Mouse (Mus musculus) urinary bladder, adult 18-20 months (tissue): ENCODE data around the gene Tbrg4.
"Not testable (repeated sequence)": the region's sequence is repeated elsewhere in the genome, so short reads cannot be mapped to it uniquely, and the experiment has no call there.

Experiments used
- DNase-seq, 2 experiments: peaks; one replicate each; pipeline ENCODE4 v3.0.0; 2022; ENCODE audit warnings: low spot score in 2 of 2, mixed read lengths in 2 of 2

Tbrg4 gene

DNA sequence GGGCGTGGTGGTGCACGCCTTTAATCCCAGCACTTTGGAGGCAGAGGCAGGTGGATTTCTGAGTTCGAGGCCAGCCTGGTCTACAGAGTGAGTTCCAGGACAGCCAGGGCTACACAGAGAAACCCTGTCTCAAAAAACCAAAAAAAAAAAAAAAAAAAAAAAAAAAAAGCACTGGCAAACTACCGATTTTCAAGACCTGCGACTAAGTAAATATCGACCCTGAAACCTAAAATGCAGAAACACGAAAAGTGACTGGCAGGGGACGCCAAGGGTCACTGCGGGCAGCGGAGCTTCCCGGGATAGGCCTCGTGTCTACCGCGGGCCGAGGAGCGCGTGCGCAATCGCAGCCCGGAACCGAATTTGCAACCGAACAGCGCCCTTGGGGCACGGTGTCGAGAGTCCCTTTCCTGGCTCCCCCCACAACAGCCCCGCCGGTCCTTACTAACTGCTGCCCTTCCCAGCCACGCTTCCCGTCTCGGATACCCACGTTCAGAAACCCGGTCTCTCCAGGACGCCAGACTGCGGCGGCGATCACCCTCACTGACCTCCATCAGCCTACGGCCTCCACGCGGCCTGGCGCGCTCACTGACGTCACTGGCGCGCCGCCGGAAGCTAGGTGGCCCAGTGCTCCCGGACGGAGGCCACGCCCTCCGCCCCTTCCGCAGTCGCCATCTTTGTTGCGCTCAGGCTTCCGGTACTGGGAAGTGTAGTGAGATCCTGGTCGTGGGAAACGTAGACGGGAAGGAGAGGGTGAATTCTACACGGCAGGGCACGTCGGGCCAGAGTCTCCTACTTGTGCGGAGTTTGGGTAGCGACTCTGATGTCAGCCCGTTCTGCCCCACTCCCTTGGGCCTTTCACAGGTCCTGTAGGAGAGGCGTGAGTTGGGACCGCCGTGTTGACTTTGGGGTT lies at the start of gene Tbrg4:
Tbrg4 (minus strand) TSS at position 590 of the 910 bp plus-strand sequence.
- DNase-seq, result peak; percentile 87 to 88

DNA sequence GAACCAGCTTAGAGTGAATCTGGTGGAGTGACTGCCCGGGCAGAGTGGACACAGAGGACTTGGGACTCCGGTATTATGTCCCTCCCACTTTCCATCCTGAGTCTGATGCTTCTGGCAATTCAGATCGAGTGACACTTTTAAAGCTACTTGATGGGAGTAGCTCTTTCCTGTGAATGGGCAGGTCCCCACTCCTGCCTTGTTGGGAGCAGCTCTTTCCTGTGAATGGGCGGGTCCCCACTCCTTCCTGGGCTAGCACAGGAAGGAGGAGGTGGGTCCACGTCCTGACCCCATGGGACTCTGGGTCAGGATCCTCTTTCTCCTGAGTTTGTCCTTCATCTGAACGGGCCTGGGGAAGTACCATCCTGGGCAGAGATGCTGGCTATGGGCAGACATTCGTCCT lies 49.5 kb upstream of the Tbrg4 start:
- no peak for DNase-seq

DNA sequence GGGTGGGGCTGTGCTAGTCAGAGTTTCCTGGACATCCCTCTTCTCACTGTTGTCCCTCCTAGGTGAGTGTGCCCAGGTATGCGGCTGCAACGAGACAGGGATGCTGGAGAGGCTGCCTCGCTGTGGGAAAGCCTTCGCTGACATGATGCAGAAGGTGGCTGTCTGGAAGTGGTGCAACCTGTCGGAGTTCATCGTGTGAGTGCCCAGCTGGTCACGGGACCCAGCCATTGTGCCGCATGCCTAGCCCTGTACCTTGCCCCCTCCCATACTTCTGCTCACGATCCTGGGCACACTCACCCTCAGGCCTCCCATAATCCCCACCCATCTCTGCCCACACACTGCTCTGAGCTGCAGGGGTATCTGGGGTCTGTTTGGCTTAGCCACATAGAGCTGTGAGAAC lies 48.8 kb upstream of the Tbrg4 start:
- no peak for DNase-seq

DNA sequence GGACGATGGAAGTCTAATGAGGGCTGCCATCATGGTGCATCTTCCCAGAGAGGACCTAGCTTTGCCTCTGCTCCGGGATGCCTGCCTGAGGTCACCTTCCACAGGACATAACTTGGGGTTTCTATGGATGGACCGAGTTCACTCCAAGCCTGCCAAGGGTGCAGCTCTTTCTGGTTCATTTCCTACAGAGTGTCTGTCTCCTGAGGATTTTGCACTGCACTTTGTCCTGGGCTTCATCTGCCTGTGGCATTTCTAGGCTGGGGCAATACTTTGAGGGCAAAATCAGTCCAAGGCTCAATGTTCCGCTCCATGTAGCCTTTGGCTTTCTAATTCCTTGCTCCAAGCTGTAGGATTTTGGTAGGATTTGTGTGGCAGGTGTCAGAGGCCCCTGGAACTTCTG lies 45.0 kb upstream of the Tbrg4 start:
- DNase-seq, result no peak

DNA sequence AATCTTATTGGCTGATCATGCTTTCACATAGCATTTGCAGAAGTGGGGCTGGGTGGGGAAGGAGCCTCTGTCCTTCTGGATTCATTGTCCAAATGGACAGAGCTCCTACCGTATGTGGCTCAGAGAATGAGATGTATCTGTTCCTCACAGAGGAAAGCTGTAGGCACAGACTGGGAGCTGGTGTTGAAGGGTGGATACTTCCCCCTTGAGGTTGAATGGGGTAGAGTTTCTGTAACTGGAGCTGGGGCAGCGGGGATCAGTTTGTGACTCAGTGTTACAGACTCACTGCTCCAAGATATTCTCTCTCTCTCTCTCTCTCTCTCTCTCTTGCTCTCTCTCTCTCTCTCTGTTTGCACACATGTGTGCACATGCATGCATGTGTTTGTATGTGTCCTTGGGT lies 44.2 kb upstream of the Tbrg4 start:
- no peak for DNase-seq

DNA sequence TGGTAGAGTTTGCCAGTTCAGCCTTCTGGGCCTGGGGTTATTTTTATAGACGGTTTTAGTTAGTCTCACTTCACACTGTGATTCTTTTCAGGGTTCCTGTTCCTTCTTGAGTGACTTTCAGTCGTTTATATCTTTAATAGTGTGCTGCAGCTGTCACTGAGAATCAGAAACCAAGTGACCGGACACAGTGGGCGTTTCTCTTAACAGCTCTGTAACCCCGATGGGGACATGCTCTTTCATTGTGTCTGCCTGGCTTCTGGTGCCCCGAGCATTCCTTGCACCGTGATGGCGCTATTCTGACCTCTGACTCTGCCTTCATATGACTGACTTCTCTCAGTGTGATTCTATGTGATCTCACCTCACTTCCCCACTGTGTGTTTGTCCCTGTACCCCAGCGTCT lies 43.2 kb upstream of the Tbrg4 start:
- DNase-seq, result no peak

DNA sequence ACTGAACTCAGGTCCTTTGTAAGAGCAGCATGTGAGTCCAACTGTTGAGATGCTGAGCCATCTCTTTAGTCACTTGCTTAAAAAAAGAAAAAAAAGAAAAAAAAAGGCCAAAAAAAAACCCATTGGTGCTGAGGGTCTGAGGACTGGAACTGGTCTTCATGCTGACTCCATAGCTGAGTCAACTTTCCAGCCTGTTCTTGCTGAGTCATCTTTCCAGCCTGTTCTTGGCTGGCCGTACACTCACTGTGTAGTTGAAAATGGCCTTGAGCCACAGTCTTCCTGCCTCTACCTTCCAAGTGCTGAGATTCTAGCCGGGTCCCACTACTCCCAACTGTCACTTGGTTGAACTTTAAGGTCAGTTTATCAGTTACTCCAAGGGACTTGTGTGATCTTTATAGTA lies 40.8 kb upstream of the Tbrg4 start:
- no peak for DNase-seq

DNA sequence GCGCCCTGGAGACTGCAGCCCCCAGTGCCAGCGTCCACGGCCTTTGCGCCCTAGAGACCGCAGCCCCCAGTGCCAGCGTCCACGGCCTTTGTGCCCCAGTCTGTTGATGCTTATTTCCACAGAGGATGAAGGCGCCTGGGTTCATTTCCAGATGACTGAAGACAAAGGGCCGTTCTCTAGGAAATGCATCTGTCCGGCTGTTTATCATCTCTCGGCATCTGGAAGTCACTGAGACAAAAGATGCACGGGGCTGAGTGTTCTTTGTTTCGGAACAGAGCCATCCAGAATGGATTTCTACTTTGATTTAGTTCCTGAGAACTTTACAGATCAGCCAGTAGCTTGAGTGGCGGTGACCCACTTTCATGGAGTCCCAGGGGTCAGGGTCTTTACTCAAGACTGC lies 35.3 kb upstream of the Tbrg4 start:
- no peak for DNase-seq

DNA sequence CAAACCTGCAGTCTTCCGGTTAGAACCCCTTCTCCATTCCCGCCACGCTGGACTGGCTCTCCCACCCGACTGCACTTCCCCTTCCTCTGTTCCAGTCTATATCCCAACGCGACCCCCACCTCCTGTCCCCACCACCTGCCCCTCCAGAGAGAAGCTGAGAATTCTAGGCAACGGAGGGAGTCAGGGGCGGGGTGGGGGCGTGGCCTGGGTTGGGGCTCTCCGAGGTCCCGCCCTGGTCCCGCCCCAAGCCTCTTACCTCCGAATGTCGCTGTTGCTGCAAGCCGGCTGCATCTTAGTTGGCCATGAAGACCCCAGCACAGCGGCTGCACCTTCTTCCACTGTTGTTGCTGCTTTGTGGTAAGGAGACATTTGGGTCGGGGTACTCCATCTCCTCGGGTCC lies 32.4 kb upstream of the Tbrg4 start, which contains the start of gene Ramp3:
Ramp3 (plus strand) TSS at position 251 of the 400 bp plus-strand sequence.
- no peak for DNase-seq

DNA sequence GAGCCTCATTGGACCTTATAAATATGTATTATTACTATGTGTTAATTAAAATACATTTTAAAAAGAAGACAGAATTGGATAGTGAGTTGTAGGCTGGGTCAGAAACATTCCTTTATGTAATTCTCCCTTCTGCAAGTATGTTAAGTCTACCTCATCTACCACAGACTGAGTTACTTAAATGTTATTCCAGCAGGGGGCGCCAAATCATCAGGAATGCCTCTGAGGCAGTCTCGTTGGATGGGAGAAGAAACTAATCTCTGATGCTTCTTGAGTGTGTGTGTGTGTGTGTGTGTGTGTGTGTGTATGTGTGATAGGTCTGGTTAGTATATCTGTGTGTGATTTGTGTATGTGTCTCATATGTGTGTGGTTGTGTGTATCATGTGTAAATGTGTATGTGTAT lies 29.0 kb upstream of the Tbrg4 start:
- peak; percentile 25 to 57 for DNase-seq

DNA sequence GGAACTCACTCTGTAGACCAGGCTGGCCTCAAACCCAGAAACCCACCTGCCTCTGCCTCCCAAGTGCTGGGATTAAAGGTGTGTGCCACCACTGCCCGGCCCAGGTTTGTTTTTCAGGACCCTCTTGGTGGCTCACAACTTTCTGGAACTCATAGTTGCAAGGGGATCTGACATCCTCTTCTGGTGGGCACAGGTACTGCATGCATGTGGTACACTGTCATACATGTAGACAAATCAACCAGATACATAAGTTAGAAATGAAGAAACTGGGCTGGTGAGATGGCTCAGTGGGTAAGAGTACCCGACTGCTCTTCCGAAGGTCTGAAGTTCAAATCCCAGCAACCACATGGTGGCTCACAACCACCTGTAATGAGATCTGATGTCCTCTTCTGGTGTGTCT lies 27.1 kb upstream of the Tbrg4 start:
- DNase-seq, result not testable (repeated sequence)

DNA sequence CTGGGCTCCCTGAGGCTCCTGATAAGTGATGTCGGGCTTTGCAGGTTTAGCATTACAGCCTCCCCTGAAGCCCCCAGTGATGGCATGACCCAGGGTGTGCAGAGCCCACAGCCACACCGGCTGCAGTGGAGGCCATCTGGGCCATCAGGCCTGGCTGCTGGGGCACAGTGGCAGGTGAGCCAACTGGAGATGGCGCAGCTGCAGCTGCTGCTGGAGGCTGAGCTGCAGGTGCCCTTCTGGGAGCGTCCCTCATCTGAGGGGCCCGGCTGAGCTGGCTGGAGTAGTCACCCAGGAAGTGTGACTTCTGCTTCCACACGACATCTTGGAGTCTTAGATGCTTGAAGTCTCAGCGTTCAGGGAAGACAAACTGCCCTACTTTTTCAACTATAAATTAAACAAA lies 24.7 kb upstream of the Tbrg4 start:
- no peak for DNase-seq

DNA sequence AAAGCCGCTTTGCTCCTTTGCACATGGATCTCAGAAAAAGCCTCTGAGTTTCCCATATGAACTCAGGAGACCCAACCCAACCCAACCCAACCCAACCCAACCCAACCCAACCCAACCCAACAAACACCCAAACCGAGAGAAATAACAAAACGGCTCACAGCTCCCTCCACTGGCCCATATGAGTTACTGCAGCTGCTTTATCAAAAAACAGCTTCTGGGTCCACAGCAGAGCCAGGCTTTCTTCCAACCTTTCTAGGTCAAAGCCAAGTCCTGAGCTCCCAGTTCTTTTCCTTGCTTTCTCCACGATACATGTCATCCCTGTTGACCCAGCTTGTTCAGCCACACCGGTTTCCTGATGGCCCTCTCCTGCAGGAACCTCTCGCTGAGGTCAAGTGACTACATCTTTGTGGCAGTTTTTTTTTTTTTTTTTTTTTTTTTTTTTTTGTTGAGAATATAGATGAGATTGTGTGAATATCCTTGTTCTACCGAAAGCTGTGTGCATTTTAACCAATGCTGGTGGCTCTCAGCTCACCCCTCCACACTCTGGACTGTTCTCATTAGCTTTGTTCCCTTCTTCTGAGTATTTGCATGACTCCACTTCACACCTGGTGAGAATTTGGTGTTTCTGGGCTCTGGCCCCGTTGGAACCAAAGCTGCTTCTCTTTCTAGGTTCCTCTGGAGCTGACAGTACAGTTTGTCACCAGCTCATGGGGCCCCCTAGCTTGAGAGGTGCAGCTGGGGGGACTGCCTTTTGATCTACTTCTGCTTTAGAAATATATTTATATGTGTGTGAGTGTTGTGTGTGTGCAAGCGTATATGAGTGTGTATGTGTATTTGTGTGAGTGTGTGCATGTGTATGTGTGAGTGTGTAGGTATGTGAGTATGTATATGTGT lies 22.2 kb upstream of the Tbrg4 start:
- DNase-seq, result no peak

DNA sequence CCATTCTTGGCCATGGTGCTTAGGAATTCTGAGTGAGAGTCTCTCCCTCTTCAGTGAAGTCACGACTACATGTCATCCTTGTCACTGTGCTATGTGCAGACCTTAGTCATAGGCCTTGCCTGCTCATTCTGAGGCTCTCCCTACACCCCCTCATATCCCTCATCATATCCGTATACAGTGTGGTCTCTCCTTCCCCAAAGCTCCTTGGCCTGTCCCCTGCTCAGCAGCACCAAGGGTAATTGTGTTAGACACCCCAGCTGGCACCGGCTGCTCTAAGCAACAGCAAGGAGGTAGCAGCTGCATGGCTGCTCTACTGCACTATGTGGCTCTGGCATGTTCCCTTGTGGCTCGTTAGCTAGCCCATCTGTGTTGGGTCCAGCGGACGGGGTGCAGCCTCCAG lies 18.7 kb upstream of the Tbrg4 start:
- DNase-seq, result no peak

DNA sequence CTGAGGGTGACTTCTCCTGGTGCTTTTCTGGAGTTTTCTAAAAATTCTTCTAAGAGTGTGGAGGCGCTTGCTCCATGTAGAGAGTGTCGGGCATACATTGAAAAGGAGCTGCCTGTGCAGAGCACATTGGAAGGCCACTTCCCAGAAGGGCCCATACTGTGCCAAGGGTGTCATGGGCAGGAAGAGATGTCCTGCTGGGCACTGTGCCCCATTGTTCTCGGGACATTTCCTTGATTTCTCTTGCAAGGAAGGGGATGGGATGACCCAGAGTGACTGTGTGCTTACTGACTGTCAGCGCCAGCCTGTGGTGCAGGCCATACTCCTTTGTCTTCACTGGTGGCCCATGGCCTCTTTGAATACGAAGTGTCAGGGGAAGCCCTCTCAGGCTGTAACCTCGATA lies 13.2 kb upstream of the Tbrg4 start:
- DNase-seq, result no peak

DNA sequence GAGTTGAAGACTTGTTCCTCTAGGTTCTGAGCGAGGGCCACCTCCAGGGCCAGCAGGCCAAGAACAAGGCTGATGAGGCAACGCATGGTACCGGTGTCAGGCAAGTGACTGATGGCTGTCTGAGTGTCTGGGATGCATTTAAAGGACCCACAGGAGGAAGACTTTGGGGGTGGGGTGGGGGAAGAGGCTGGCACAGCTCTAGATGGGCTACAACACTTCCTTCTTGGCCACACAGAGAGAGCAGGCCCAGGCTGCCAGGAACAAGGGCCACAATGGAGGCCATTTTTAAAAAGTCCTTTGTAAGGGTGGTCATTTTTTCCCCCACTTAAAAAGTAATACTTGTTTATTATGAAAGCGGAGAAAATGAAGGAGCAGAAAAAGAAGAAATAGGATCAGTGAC lies 12.7 kb upstream of the Tbrg4 start, which contains the start of gene Wap:
Wap (minus strand) TSS at position 101 of the 400 bp plus-strand sequence.
- no peak for DNase-seq

DNA sequence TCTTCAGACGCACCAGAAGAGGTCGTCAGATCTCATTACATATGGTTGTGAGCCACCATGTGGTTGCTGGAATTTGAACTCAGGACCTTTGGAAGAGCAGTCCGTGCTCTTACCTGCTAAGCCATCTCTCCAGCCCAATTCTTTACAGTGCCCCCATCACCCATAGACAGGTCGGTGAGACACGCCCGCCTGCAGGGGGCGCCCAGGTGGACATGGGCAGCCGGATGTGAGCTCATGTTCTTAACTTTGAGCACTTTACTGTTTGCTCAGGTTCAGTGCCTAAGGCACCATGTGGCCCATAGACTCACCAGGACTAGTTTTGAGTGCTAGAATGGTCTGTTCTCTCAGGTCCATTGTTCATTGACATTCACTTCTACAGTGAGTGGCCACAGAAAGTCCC lies 10.3 kb upstream of the Tbrg4 start:
- no peak for DNase-seq

DNA sequence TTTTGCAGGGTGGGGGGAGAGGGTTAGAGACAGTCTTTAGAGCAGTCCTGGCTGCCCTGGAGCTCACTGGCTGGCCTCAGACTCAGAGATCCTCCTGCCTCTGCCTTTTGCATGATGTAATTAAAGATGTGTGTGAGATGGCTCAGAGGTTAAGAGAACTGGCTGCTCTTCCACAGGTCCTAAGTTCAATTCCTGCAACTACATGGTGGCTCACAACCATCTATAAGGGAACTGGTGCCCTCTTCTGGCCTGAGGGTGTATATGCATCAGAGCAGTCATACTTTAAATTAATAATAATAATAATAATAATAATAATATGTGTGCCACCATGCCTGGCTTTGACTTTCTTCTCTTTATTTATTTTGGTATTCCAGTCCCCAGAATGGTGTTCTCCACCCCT lies 3.8 kb upstream of the Tbrg4 start:
- DNase-seq, result no peak

DNA sequence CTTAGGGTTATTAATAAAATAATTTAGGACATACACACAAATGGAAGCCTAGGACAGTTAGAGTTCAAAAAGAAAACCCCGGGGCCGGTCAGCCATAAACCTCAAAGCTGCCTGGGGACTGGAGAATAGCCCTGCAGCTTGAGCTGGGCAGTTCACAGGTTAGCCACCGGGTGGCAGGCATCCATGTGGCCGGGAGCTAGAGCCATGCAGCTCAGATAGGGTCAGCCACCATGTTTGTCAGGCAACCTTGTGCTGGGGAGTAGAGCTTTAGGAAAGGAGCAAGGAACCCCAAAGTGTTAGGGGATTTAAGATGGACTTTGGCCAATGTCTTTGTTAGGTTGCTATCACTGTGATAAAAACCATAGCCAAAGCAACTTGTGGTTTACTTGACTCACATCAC lies 2.7 kb upstream of the Tbrg4 start:
- DNase-seq, result no peak

DNA sequence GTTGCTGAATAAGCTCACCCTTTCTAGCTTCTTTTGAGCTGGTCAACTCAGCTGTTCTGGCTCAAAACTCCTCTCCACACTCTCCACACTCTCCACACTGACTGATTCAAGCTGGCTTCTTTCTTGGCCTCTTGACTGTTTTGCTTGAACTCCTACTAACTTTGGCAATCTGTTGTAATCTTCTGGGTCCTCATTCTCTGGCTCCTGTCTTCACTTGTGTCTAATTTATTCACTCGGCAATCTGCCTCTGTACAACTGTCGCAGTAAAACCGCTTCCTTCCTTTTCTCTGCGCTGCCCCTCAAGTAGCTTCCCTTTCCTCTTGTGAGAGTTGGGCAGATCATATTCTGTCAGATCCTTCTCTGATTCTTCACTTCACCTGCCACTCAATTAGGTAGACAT lies 1.9 kb upstream of the Tbrg4 start:
- no peak for DNase-seq

DNA sequence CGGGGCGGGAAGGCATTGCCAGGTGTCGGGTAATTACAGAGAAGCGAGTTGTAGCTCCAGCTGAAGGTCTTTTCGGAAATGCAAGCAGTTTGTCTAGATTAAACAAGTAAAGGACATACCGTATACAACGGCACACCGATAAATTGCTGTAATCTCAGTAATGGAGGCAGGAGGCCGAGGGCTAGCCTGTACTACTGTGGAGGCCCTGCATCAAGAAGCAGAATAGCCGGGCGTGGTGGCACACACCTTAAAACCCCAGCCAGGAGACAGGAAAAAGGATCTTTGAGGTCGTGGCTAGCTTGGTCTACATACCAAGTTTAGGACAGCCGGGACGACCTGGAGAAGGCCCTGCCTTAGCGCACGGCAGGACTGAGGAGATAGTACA lies 513 bp upstream of the Tbrg4 start:
- DNase-seq, result no peak

DNA sequence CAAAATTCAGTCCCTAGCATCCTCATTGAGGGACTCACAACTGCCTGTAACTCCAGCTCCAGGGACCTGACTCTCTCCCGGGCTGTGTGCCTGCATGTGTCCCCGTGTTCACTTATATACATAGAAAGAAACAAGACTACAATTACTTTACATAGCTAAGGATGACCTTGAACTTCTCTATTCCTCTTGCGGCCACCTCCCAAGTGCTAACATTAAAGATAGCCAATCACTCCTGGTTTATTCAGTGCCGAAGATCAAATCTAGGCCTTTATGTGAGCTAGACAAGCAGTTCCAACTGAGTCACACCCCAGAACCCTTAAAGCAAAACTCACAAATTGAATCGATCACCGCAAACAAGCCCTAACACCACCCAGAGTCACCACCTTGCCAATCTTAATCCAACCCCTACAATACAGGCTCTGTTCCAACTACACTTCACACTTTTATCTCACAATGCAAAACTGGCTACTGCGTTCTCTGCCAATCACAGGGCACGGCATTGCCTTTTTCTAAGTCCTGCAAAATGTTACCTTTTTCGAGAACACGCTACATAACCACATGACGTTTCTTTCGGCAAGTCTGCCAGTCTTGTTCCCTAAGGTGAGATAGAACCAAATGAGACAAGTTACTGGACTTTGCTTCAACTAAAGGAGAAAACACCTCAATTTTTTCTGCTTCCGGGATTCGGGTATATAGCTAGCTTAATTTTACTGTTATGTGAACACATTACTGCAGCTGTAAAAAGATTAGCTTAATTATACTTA lies 1.1 kb downstream of the Tbrg4 start:
- no peak for DNase-seq
